Mouse (Mus musculus) induced T-regulatory cell, adult 2 months (primary cell): ENCODE data around the gene Myh9.

Experiments used
- DNase-seq: peaks from one replicate; pipeline ENCODE4 v3.0.0-alpha.2; 2012; ENCODE audit warnings: low read depth

Myh9 gene

DNA sequence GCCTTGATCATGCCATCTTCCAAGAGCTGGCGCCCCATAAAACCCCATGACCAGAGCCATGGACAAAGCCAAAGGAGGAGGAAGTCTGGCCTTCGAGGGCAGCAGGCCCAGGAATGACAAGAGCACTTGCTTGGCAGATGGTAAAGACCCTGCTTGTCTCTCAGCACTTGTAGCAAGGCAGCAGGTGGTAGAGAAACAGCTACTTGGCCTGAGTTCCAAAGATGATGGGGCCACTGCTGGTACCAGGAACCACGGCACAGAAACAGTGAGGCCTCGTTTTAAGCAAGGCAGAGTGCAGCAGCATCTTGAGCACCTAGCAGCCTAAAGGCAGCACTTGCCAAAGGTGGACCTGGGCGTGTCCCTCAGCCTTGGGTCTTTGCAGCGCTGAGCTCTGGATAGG lies 53.6 kb downstream of the Myh9 start:
- DNase-seq: no peak

DNA sequence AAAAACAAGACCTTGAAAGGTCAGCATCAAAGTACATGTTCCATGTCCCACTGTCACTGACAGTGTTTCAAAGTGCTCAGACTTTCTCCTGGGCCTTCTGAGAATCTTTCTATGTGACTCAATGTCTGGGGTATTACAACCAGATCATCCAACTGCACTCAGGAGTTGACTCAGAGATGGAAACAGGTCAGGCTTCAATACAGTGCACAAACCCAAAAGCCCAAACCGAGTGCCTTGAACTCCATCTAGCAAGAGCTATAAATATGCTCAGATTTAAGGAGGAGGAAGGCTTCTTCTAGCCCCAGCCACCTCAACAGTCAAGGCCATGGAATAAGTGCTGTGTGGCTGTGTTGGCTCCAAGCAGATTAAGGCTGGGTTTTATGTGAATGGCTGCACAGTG lies 56.2 kb downstream of the Myh9 start:
- no peak for DNase-seq

DNA sequence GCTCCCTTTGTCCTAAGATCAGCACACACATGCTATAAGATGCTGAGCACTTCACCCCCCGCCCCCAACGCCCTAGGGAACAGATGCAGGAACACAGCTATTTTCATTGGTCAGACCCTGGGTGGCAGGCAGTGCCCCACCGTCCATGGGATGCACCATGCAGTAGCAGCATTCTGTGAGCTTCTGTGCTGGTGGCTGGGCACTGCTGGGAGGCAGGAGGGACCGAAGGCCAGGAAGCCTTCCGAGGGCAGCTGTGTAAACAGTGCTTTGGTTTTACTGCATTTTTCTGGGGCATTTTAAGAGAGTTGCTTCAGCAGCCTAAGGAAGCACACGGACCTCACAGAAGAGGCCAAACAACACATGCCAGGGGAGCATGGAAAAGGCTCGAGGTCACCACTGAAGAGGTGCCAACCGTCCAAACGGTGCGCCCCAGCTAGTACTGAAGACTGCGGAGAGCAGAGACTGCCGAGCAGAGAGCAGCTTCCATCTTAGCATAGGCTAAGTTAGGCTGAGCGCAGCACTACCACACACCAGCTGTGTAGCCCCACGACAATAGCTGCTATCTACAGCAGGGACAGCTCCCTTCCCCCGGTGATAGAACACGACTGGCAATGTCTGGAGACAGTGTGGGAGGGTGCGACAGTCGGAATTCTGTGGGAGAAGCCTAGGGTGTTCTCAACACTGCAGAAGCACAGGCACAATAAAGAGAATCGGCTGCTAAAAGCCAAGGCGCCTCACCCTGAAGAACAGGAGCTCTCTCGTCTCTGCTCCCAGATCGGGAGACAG lies 57.7 kb downstream of the Myh9 start:
- DNase-seq: no peak

DNA sequence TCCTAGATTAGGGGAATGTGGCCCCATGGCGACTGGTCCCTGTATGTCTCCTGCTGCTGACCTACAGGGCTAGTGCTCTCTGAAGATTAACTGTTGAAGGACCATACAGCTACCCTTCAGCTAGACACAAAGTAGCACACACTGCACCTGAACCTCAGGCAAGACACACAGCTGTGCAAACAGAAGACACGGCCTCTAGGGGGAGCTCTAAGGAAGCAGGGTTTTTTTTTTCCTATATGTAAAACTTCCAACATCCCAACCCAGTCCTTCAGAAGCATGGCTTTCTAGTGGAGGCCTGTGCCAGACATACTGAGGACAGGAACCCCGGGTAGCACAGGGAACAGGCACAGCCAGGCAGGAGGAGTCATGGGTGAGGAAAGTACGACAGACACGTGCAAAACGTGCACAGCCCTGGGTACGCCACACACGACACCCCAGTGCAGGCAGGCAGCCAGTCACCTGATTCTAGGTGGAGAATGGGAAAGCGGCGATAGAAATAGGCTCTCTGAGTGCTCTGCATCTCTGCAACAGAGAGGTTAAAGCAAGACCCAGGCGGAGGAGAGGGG lies 59.4 kb downstream of the Myh9 start:
- peak; percentile 81 for DNase-seq

DNA sequence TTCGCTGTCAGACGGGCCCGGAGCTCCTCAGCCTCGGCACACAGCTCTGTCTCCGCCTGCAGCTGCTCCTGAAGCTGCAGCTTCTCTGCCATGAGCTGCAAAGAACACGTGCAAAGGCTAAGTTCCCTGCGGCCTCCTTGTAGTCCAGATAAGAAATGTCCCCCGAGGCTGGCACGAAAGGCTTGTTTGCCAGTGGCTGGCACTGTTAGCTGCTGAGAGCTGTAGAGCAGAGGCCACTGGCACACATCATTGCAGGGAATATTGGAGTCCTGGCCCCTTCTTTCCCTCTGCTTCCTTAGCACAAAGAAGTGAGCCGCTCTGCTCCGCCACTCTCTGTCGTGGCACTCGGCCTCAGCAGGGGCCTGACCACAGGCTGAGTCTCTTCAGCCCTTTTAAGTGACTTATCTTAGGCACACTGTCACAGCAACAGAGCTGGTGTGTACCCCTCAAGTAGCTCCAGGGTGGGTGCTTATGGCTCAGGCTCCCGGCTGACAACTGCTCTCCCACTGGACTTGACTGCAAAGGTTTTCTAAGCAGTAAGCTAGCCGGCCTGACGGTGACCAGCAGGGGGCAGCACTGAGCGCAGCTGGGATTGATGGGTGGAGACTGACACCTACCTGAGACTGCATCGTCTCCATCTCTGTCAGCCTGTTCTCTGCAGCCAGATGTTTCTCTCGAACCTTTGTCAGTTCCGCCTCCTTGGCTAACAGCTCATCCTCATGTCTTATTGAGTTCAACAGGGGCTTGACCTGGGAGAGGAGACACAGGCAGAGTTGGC lies 66.6 kb downstream of the Myh9 start:
- DNase-seq: peak; percentile 90

DNA sequence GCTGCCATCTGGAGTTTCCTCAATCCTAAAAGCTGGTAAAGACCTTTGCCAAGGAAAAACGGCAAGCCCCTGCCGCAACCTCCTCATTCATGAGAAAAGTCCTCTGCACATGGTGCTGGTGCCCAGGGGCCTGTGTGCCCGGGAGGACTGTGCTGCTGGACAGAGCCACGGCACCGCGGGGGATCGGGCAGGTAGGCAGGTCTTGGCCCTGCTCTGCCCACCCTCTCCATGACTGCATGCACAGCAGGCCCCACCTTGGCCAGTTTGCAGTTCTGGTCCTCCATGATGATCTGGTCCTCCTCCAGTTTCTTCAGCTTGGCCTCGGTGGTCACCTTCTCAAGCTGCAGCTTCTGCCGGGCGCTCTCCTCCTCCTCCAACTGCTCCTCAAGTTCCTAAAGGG lies 67.7 kb downstream of the Myh9 start:
- DNase-seq: no peak

DNA sequence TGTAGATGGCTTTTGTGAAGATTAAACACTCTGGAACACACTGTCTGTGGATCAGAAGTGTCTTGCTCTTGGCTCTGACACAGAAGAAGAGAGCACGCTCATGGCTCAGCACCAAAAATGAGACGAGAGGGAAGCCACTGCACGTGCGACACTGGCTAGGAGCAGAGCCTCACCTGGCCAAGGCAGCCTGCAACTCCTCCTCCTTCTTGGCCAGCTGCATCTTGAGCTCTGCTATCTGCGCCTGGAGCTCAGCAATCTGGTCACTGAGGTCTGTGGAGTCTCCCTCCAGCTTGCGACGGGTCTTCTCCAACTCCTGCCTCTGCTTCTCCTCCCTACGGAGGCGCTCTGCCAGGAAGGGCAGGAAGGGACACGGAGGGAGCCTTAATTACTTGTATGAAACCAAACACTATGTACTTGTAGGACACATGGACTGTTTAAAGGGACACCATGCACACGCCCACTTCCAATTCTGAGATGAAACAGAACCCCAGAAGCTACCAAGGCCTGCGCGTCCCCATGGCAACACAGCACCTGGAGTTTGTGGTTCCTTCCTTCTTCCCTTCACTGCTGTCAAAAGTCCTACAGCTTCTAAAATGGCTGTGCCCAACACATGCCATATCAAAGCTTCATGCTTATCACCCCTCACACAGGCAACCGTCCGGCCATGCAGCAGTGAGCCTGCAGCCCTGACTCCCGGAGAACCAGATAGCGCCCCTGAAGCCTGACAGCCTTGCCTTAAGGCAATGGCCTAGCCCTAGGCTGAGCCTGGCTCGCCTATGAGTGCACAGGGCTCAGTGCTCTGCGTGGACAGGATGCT lies 68.7 kb downstream of the Myh9 start:
- no peak for DNase-seq

DNA sequence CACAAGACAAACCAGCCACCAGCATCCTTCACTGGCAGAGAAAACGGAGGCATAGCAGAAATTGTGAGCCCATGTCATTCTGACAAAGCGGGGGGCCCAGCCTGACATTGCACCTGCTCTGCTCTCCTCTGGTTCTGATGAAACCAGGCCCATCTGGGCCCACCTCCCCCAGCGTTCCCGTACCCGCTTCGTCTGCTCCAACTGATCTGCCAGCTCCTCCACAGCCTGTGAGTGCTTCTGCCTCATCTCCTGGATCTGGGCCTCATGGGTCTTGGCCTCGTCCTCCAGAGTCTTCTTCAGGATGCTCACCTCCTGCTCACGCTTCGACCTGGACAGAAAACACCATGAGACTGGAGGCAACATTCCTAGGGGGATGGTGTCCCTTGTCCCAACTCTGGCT lies 71.0 kb downstream of the Myh9 start:
- no peak for DNase-seq

DNA sequence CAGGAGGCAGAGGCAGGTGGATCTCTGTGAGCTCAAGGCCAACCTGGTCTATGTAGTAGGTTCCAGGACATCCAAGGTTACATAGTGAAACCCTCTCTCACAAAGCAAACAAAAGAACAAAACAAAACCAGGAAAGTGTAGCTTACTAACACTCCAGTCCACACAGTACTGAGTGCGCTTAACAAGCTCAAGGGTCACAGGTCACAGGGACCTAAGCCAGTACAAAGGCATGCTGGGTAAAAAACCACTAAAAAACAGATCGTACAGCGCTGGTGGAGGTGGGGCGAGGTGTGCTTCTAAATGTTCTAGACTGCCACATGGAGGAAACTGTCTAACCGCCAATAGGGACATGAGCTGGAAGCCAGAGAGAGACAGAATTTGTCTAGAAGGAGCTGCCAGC lies 71.6 kb downstream of the Myh9 start:
- no peak for DNase-seq

DNA sequence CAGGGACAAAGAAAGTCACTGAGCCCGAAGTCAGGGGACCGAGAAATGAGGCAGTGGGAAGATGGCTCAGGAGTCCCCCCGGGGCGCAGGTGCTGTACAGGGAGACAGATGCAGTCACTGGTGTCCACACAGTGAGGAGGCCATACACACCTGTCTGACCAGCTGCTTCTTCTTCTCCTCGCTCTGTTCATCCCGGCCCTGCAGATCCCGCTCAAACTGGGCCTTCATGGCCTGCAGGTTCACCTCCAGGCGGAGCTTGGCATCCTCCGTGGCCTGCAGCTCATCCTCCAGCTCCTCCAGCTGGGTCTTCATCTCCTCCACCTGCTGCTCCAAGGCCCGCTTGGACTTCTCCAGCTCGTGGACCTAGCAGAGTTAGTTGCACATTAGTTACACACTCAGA lies 75.0 kb downstream of the Myh9 start:
- no peak for DNase-seq

DNA sequence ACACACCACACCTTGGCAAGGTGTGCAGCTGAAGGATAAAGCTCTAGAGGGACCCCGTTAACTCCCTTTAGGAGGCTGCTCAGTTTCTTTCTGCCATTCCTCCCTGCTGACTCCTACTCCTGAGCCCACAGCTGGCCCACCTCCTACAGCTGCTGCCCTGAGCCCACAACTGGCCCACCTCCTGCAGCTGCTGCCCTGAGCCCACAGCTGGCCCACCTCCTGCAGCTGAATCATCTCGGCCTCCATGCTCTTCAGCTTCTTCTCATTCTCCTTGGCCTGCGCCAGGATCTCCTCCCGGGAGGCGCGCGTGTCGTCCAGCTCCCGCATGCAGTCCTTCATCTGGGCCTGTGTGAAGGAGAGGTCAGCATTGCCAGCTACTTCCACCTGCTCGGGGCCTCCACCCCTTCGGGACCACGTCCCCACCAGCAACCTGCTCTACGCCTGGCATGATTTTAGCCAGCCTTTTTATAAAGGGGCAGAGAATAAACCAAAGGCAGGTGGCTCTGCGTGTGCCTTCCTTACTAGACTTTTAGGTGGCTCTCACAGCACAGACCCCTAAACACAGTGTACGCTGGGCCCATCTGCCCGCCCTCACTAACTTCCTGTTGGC lies 76.4 kb downstream of the Myh9 start:
- no peak for DNase-seq

DNA sequence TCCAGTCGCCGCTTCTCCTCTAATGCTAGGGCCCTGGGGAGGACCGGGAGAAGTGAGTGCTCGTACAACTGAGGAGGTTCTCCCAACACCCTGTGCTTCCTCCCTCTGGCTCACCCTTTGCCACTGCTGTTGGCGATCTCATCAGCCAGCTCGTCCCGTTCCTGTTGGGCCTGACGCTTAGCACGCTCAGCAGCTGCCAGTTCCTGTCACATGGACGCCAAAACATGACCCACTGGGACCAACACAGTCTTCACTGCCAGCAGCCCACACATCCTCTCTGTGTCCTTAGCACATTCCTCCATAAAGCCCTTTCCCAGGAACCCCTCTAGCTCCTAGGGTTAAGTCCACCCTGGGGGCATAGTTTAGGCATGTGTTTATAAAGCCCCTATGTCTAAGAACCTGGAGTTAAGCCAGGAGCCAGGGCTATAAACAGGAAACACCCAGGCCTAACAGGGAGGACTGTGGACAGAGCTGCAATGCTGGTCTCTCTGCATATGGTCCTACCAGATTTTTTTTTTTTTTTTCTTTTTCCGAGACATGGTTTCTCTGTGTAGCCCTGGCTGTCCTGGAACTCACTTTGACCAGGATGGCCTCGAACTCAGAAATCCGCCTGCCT lies 77.5 kb downstream of the Myh9 start:
- DNase-seq: no peak

DNA sequence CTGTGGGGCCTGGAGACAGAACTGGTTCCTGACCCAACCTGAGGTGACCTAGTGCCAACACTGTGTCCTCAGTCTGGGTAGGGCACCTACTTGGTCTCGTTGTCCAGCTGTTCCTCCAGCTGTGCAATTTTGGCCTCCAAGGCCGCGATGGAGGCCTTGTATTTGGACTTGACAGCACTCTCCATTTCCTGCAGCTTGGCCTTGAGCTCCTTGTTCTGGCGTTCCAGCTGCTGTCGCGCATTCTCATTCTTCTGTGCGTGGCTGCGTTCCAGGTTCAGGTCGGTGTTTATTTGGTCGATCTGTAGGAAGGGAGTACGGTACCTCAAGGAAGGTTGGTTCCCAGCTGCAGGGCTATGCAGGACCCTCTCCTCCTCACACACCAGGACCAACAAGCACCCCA lies 78.3 kb downstream of the Myh9 start:
- DNase-seq: no peak

DNA sequence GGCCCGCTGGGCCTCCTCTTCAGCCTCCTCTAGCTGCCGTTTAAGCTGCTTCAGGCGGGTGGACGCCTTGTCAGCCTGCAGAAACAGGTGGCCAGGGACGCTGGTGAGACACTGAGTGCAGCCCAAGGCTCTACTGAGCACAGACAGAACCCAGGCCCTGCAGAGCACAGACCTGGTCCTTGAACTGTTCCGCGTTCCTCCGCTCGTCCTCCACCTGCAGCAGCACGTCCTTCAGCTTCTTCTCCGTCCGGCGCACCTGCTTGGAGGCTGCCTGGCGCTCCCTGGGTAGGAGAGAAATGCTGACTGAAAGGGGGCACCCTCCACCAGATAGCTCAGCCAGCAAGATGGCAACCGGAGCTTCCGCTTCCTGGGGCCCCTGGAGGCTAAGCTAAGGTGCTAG lies 78.9 kb downstream of the Myh9 start:
- no peak for DNase-seq

DNA sequence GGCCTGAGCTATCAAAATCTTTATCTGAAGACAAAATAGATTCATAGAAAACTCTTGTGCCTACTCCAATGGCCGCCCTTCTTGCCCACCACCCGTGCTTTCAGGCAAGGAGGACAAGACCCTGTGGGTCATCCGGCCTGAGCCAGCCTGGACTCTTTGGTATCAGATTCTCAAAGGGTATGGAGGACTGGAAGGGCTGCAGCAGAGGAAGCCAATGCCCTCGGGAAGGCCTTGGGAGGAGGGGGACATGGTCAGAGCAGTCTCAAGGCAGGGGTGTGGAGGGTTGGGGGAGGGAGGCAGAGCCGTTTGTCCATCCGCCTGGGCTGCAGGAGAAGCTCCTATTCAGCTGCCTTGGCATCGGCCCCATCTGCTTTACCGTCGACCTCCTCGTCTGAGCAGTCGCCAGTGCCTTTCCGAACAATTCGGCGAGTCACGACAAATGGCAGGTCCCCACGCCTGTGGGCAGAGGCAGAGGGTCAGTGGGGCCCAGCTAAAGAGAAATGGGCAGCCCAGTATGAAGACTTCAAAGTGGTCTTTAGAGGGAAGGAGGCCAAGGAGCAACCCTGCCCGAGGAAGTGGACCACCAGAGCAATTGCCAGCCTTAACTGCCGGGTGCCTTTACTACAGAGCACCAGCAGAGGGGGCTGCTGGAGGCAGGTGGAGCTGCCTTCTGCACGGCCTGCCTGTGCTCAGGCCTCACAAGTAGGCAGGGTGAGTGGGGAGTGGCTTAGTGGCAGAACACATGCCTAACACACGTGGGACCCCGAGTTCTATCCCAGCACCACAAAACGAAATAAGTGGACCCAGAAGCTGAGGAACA lies 80.2 kb downstream of the Myh9 start:
- peak; percentile 74 for DNase-seq

DNA sequence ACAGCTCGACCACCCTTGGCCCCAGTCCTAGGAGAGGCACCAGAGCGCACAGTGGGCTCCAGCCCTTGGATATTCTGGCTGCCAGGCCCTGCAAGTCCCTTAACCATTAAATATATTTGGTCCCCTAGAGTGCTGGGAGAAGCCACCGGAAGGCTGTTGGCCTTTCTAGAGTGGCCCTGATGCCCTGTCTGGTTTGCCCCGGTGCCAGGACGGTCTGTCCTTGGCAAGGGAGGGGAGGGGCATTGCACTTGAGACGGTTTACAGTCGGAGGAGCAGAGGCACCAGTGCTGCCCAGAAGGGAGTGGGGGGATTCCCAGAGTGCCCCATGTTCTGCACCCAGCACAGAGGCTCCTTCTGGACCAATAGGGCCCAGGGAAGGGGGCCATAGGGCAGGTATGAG lies 80.9 kb downstream of the Myh9 start:
- no peak for DNase-seq

DNA sequence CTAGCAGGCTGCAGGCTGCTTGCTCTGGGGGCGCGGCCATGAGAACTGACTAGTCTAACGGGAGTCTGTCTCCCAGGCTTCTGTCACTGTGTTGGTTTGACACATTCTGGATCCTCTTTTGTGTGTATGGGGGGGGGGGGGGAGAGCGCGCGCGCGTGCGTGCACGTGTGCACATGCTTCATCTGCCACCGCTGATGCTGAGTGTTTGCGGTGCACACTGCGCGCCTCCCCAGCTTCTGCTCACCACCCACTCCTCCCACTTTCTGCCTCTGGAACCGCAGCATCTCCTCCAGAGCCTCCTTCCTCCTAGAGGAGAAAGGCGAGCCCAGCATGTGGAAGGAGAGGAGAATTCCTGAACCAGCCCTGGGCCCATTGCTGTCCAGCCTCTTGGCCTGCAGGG lies 81.9 kb downstream of the Myh9 start:
- DNase-seq: no peak

DNA sequence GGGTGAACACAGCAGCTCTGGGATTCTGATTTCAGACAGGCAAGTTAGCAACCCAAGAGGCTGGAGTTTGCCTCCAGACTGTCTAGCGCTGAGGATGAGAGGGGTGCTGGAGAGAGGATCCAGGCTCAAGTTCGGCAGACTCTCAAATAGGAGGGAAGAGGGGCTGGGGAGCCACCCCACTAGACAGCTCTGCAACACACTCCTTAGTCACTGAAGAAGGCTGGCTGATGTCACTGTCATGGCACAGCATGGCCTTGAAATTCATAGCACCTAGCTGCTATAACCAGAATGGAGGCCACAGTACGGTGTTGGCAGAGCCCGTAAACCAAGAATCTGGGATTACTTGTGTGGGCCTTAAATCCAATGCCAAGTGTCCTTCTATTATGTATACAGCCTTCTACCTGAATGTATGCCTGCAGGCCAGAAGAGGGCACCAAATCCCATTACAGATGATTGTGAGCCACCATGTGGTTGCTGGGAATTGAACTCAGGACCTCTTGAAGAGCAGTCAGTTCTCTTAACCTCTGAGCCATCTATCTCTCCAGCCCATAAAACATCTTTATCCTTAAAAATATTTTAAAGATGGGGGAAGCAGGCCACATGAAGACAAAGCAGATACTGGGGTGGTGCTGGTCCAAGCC lies 84.3 kb downstream of the Myh9 start:
- peak; percentile 61 for DNase-seq

DNA sequence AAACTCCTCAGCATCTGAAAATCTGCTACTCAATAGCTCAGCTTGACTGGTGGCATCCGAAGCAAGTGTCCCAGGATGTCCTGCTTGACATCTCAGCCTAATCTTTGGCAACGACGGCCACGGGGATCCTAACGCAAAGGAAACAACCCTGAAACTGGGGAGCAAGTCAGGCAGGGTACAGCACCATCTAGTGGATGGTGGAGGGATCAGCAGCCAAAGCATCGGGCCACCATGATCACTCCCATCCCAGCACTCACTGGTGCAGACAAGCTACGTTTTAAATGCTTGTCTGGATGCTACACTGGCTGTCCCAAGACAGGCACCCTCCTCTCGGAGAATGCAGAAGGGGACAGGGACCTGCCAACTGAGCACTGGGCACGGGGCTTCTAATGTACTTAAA lies 85.1 kb downstream of the Myh9 start, which contains the start of gene Apol8:
TSS of gene Apol8 (minus strand) at position 156 of the 400 bp plus-strand sequence.
- peak; percentile 86 for DNase-seq

DNA sequence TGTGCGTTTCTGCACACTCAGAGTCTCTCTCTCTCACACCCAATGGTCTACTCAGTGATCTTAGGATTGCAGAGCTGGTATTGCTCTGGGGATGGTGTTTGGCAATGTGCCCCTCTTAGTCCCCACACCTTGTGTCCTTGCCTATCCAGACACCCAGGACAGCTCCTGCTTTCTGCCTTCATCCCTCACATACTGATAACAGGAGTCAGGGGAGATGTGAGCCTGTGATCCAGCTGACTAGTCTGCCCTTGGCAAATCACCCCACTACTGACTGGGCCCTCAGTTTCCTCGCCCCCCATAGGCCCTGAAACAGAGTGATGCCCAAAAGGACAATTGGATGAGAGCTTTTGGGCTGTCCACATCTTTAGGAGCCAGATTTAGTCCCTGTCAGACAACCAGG lies 85.9 kb downstream of the Myh9 start:
- no peak for DNase-seq
